In genomic region chr15:25882002-25882401, GRCm38 (mm10) we compare ENCODE assay signal across 17 mouse cellular contexts.
"Had no signal": no experiment of that assay in that cellular context is flagged by ENCODE, and none has a peak within 500 bp of the region (broad histone marks: within the 10 kb centered on the region; RNA-seq: fewer than 3 reads in every experiment).

No protein-coding gene starts in this region.

- H3K27ac ChIP-seq: lung, embryonic 15.5 days; macrophage; midbrain, embryonic 13.5 days; midbrain, embryonic 15.5 days; neural tube, embryonic 12.5 days had no signal

- H3K36me3 ChIP-seq: lung, embryonic 15.5 days; midbrain, embryonic 13.5 days; midbrain, embryonic 15.5 days; neural tube, embryonic 12.5 days had no signal

- H3K4me3 ChIP-seq: lung, embryonic 15.5 days; megakaryocyte, embryonic 14.5 days; midbrain, embryonic 13.5 days; midbrain, embryonic 15.5 days; neural tube, embryonic 12.5 days had no signal

- H3K4me2 ChIP-seq: lung, embryonic 15.5 days; midbrain, embryonic 11.5 days; midbrain, embryonic 13.5 days; midbrain, embryonic 15.5 days; neural tube, embryonic 12.5 days had no signal

- H3K27me3 ChIP-seq: lung, embryonic 15.5 days; midbrain, embryonic 13.5 days; midbrain, embryonic 15.5 days; neural tube, embryonic 12.5 days had no signal

- H3K4me1 ChIP-seq: midbrain, embryonic 15.5 days had no signal

- H3K9ac ChIP-seq: lung, embryonic 15.5 days; midbrain, embryonic 13.5 days; midbrain, embryonic 15.5 days; neural tube, embryonic 12.5 days had no signal

- ATAC-seq: lung, postnatal 0 days; midbrain, embryonic 13.5 days; midbrain, embryonic 15.5 days had no signal

- H3K9me3 ChIP-seq: lung, embryonic 15.5 days; megakaryocyte, embryonic 14.5 days; midbrain, embryonic 13.5 days; midbrain, embryonic 15.5 days; neural tube, embryonic 12.5 days had no signal

- DNase-seq: lung, adult 2 months; lung, postnatal 14 days; lung, postnatal 36 days; right cerebral cortex, postnatal 25 days; right cerebral cortex, postnatal 4 days; spleen, adult 18-20 months; thymus, adult 18-20 months; thymus, postnatal 14 days; thymus, postnatal 36 days had no signal
